Mouse (Mus musculus) E14TG2a.4 (cell line): ENCODE data around the gene Supt3.

Source experiments
- CTCF ChIP-seq: conservative IDR thresholded peaks from 2 replicates; pipeline ENCODE4 v1.5.1; 2014; ENCODE audit warnings: low read length
- NANOG ChIP-seq: IDR thresholded peaks from 2 replicates; pipeline ENCODE4 v1.6.1; 2014; ENCODE audit warnings: borderline replicate concordance, low read length, mixed read lengths
- POU5F1 ChIP-seq: IDR thresholded peaks from 2 replicates; pipeline ENCODE4 v1.6.1; 2014; ENCODE audit warnings: low read length, borderline replicate concordance

GRCm38 (mm10) chr17:44766975-44767374 lies 10.0 kb upstream of the Supt3 start:
- TF ChIP-seq CTCF (no peak), NANOG (no peak), POU5F1 (no peak)
